Mouse (Mus musculus) liver, embryonic 13.5 days (tissue): ENCODE measurements at regions not wholly inside any gene's neighbourhood (a gene's known extent, or its start where the extent isn't known, plus 50 kb on each side); places are given as distances from the start of the nearest gene placed in this dataset.

Source experiments
- ATAC-seq: fragments of 200-750 bp; cut with Nextera tagmentation; 2 replicates; pipeline ENCODE4 v1.8.0; 2017; ENCODE audit warnings: low read depth, mild to moderate bottlenecking, moderate number of reproducible peaks, moderate library complexity
- DNase-seq: peaks from one replicate; pipeline ENCODE4 v3.0.0; 2022
- H3K27ac ChIP-seq: fragments of 300-500 bp; sonication (generic); 2 replicates; pipeline ENCODE4 v1.5.1; 2015; ENCODE audit warnings: moderate library complexity, mild to moderate bottlenecking, inconsistent platforms
- H3K27me3 ChIP-seq: fragments of 300-500 bp; sonication (generic); 2 replicates; pipeline ENCODE4 v1.6.1; 2015; ENCODE audit warnings: mild to moderate bottlenecking, inconsistent platforms
- H3K36me3 ChIP-seq: fragments of 300-500 bp; sonication (generic); 2 replicates; pipeline ENCODE4 v1.6.1; 2015; ENCODE audit warnings: mild to moderate bottlenecking, inconsistent platforms
- H3K4me1 ChIP-seq: fragments of 300-500 bp; sonication (generic); replicated peaks from 2 replicates; pipeline ENCODE4 v1.6.1; 2015; ENCODE audit warnings: inconsistent platforms
- H3K4me2 ChIP-seq: fragments of 300-500 bp; sonication (generic); 2 replicates; pipeline ENCODE4 v1.6.1; 2015; ENCODE audit warnings: inconsistent platforms, mild to moderate bottlenecking, moderate library complexity
- H3K4me3 ChIP-seq: fragments of 300-500 bp; sonication (generic); replicated peaks from 2 replicates; pipeline ENCODE4 v1.5.1; 2015; ENCODE audit warnings: mild to moderate bottlenecking, inconsistent platforms
- H3K9ac ChIP-seq: fragments of 300-500 bp; sonication (generic); 2 replicates; pipeline ENCODE4 v1.6.1; 2015; ENCODE audit warnings: mild to moderate bottlenecking, inconsistent platforms
- H3K9me3 ChIP-seq: fragments of 300-500 bp; sonication (generic); replicated peaks from 2 replicates; pipeline ENCODE4 v1.6.1; 2016; ENCODE audit warnings: inconsistent platforms
- WGBS: fragments of 180-500 bp; shearing (Covaris S2); methylation state at CpG from one replicate; pipeline ENCODE4 v1.1.7; 2015; ENCODE audit not compliant: insufficient replicate concordance; 5-methylcytosine and 5-hydroxymethylcytosine counted together

DNA sequence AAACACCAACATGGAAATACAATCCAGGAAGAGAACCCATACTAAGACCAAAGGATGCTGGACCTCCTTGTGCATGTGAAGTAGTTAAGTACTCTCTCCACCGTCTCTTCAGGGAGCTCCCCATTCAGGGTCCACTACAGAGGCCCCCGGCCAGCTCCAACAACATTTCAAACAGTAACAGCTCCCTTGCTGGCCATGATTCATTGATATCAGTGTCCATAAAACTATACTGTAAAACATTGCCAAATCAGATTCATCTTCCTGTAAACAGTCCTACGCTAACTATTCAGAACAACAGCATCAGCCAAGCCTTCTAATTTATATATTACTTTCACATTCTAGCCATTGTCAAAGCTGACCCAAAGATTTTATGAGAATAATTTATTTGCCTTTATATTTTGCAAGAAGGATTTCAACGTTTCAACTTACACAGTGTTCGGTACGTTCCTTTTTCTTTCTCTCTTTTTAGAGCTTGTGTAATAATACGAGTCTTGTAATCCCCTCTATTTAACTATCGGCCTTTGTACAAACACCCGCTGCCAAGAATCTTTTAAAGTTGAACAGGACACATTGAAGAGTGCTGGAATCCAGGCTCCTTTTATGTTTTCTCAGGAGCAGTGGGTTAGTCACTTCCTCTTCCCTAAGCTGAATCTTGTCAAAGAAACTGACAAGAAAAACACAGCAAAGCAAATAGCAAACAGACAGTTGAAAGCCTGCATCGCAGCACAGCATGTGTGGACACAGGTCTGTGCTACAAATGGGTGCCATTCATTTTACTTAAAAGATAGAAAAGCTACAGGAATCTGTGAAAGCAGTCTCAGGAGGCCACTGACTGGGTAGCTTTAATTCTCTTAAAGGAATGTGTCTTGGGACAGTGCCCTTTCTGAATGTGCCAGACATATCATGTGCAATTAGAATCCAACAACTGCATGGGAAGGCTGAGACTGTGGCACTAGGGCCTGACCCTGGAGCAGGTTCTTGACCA is 531.4 kb upstream of the Adamts16 start:
- no peaks in the 10 kb centered on the region for H3K36me3 ChIP-seq
- H3K9ac ChIP-seq: no peak overlapping the region
- H3K4me2 ChIP-seq: no peak overlapping the region
- DNase-seq (no peak), ATAC-seq (no peak)
- no peak overlapping the region for H3K27ac ChIP-seq
- H3K27me3 ChIP-seq: no peaks in the 10 kb centered on the region
- no peaks in the 10 kb centered on the region for H3K9me3 ChIP-seq
- no peak overlapping the region for H3K4me3 ChIP-seq
- 60% methylated on average over 10 of the region's 10 CpGs for WGBS
- H3K4me1 ChIP-seq: no peaks in the 10 kb centered on the region

DNA sequence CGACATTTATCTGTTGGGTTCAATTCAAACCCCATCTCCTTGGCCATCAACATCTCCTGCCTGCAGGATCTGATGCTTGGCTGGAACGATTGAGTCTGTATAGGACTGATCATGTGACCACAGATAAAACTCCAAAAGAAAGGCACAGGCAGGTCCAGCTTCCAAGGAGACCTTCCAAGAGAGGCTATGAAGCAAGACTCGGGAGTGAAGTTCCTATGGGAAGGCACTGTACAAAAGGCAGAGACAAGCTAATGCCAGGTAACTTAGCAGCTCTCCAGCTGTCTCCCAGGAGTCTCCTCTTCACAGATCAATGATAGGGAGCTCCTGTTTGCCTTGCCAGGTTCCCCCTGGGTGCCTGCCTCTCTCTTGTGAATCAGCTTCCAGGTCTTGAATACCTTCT is 528.2 kb upstream of the Adamts16 start:
- 58% methylated on average over 3 of the region's 3 CpGs for WGBS
- no peak overlapping the region for H3K4me2 ChIP-seq
- H3K4me1 ChIP-seq: no peaks in the 10 kb centered on the region
- no peaks in the 10 kb centered on the region for H3K36me3 ChIP-seq
- H3K4me3 ChIP-seq: no peak overlapping the region
- DNase-seq (no peak), ATAC-seq (no peak)
- no peak overlapping the region for H3K9ac ChIP-seq
- H3K27ac ChIP-seq: no peak overlapping the region
- H3K9me3 ChIP-seq: no peaks in the 10 kb centered on the region
- H3K27me3 ChIP-seq: no peaks in the 10 kb centered on the region

DNA sequence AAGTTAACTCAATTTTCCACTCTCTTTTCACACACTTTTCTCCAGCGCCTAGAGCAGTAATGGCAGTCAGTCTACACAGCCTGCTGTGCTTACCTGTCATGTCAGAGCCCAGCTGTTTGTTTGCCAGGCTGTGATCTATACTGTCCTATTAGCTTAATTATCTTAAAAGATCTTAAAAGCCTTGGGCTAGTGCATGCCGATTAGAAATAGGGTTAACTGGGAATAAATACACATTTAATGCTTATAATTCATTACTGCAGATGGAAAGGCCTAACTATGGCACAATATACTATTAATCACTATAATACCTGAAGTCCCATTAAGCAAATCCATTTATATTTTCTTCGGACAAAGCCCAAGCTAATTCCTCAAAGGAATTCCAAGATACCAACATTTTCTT is 523.6 kb upstream of the Adamts16 start:
- no peak overlapping the region for H3K4me3 ChIP-seq
- no peak for ATAC-seq

DNA sequence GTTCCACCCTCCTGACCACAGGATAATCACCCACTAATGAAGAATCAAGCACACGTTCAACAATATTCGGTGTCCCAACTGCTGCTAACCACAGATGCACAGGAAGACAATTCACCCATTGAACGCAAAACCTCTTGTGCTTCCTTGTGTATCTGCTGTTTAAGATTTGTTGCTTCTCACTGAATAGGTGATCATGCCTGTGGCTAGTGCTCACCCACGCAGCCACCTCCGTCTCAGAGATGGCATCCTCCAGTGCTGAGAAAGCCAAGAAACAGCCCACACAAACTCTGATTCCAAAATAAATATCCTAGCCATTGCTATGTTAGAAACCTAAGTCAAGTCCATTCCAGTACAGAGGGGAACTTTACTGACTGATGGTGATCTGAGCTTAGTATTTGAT is 520.7 kb upstream of the Adamts16 start:
- no peak for ATAC-seq
- Histone ChIP-seq H3K36me3 (no peaks in the 10 kb centered on the region), H3K4me2 (no peak overlapping the region), H3K4me3 (no peak overlapping the region), H3K4me1 (no peaks in the 10 kb centered on the region), H3K9me3 (no peaks in the 10 kb centered on the region), H3K9ac (no peak overlapping the region), H3K27me3 (no peaks in the 10 kb centered on the region), H3K27ac (no peak overlapping the region)
- 86% methylated on average over 5 of the region's 5 CpGs for WGBS
- DNase-seq: no peak

More for the DNA sequence above, 523.6 kb upstream of the Adamts16 start:
- DNase-seq: no peak
- H3K27me3 ChIP-seq: no peaks in the 10 kb centered on the region
- H3K4me1 ChIP-seq: no peaks in the 10 kb centered on the region
- H3K4me2 ChIP-seq: no peak overlapping the region
- H3K9ac ChIP-seq: no peak overlapping the region
- no peaks in the 10 kb centered on the region for H3K36me3 ChIP-seq
- no peaks in the 10 kb centered on the region for H3K9me3 ChIP-seq
- WGBS: 70% methylated on average over 3 of the region's 3 CpGs
- H3K27ac ChIP-seq: no peak overlapping the region

DNA sequence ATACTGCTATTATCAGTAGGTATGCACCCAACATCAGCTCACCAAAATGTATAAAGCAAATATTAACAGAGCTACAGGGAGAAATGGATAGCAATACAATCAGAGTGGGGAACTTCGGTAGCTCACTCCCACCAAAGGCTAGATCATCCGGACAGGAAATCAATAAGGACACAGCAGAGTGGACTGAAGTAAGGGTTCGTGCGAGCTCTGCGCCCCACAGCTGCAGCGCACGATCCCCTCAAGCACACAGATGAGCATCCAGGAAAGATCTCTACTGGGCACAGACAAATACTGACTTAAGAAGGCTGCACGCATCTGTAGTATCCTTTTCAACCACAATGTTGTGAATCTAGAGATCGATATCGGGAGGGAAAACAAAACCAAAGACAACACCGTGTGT is 517.5 kb upstream of the Adamts16 start:
- 67% methylated on average over 11 of the region's 11 CpGs for WGBS
- Histone ChIP-seq H3K36me3 (no peaks in the 10 kb centered on the region), H3K4me1 (no peaks in the 10 kb centered on the region), H3K4me2 (no peak overlapping the region), H3K9me3 (no peaks in the 10 kb centered on the region), H3K4me3 (no peak overlapping the region), H3K27ac (no peak overlapping the region), H3K9ac (no peak overlapping the region), H3K27me3 (no peaks in the 10 kb centered on the region)
- DNase-seq: no peak
- no peak for ATAC-seq

DNA sequence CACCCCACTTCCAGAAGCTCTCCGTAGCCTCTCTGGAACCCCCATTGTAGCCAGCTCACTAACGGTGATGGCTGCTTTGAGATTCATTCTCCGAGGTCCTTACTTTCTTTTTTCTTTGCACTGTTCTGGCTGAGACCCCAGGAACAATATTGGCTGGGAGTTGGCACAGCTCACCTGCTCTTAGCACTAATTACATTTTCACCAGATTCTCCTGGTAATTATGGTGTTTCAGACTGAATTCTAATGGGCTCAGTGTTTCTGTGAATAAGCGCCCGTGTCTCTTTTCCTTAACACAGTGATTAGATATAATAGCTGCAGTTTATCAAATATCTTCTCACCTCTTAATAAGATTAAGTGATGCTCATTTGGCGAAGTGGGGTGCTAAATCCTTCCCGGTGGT is 509.2 kb upstream of the Adamts16 start:
- ATAC-seq: no peak
- Histone ChIP-seq H3K4me1 (no peaks in the 10 kb centered on the region), H3K27me3 (no peaks in the 10 kb centered on the region), H3K36me3 (no peaks in the 10 kb centered on the region), H3K9me3 (no peaks in the 10 kb centered on the region), H3K4me3 (no peak overlapping the region), H3K9ac (no peak overlapping the region), H3K27ac (no peak overlapping the region), H3K4me2 (no peak overlapping the region)
- DNase-seq: no peak
- WGBS: 73% methylated on average over 7 of the region's 7 CpGs

DNA sequence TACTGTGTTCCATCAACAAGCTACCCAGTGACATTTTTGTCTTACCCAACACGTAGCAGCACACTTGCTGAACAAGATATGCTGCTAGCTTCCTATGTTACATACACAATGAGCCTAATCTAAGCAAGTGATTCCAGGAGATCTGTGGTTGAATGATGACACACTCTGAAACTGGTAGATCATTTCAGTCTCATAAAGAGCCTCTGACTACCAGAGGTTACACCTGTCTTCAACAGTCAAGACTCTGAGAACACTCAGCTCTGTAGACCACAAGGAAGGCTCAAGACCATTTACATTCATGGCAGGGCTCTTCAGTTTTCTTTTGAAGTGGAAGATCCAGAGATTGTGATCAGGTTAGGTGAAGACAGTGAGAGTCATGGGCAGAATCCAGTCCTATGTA is 501.3 kb upstream of the Adamts16 start:
- DNase-seq (no peak), ATAC-seq (no peak)
- Histone ChIP-seq H3K36me3 (no peaks in the 10 kb centered on the region), H3K9ac (no peak overlapping the region), H3K27me3 (no peaks in the 10 kb centered on the region), H3K4me2 (no peak overlapping the region), H3K27ac (no peak overlapping the region), H3K9me3 (no peaks in the 10 kb centered on the region), H3K4me3 (no peak overlapping the region), H3K4me1 (no peaks in the 10 kb centered on the region)
- 66% methylated on average over 1 of the region's 1 CpGs for WGBS

DNA sequence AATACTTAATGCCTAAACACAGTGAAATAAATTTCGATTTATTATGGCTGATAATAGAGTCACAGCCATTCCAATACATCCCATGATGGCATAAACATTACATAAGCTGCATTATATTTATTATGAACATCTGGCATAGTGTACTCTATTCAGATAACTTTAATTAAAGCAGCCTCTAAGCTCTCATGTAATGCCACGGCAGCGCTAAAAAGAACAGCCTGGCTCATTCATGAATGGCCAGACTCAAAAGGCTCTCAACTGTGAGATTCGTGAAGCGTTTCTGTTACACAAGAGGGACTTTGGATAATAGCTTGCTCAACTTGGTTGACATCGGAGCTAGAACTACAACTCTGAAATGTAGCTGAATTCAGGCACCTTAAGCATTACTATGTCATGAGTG is 497.1 kb upstream of the Adamts16 start:
- Histone ChIP-seq H3K9ac (no peak overlapping the region), H3K4me2 (no peak overlapping the region), H3K27me3 (no peaks in the 10 kb centered on the region), H3K4me1 (no peaks in the 10 kb centered on the region), H3K4me3 (no peak overlapping the region), H3K27ac (no peak overlapping the region), H3K36me3 (no peaks in the 10 kb centered on the region), H3K9me3 (no peaks in the 10 kb centered on the region)
- ATAC-seq: no peak
- WGBS: 71% methylated on average over 6 of the region's 6 CpGs
- no peak for DNase-seq

DNA sequence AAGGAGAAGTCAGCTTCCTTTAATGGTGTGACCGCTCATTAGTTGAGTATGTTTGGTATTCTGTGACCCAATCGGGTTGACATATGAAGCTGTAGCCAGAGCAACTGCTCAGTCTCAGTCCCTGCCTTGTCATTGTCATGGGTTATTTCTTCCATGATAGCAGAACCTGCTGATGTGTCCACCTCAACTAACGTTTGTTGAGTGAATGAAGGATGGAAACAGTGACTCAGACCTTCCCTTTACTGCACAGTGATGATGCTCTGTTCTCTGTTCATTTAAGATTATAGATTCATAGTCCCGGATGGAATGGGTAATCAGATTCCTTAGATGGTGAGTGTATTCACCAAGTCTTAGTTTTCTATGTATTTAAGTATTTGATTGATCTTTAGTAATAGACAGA is 493.3 kb upstream of the Adamts16 start:
- DNase-seq (no peak), ATAC-seq (no peak)
- H3K9ac ChIP-seq: no peak overlapping the region
- 56% methylated on average over 4 of the region's 4 CpGs for WGBS
- H3K9me3 ChIP-seq: no peaks in the 10 kb centered on the region
- H3K4me3 ChIP-seq: no peak overlapping the region
- H3K4me2 ChIP-seq: no peak overlapping the region
- H3K4me1 ChIP-seq: no peaks in the 10 kb centered on the region
- no peak overlapping the region for H3K27ac ChIP-seq
- H3K36me3 ChIP-seq: no peaks in the 10 kb centered on the region
- H3K27me3 ChIP-seq: no peaks in the 10 kb centered on the region

DNA sequence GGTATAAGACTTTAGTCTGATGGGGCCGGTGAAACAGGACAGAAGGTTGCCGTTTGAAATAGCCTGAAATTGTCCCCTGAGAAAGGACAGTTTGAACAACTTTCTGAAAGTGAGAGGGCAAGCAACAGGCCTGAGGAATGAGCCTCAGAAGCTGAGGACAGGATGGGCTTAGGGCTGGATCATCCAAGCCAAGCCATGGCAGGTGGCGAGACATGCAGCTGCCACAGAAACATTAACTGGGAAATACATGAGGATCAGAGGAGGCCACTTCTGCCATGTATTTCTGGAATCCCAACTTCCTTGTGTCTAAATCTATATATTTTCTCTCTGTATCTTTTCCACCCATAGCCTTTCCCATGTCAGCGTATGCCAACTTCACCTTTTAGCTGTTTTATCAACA is 491.5 kb upstream of the Adamts16 start:
- Histone ChIP-seq H3K27me3 (no peaks in the 10 kb centered on the region), H3K27ac (no peak overlapping the region), H3K4me1 (no peaks in the 10 kb centered on the region), H3K36me3 (no peaks in the 10 kb centered on the region), H3K4me2 (no peak overlapping the region), H3K9me3 (no peaks in the 10 kb centered on the region), H3K4me3 (no peak overlapping the region), H3K9ac (no peak overlapping the region)
- WGBS: 69% methylated on average over 4 of the region's 4 CpGs
- ATAC-seq: no peak
- DNase-seq: no peak

DNA sequence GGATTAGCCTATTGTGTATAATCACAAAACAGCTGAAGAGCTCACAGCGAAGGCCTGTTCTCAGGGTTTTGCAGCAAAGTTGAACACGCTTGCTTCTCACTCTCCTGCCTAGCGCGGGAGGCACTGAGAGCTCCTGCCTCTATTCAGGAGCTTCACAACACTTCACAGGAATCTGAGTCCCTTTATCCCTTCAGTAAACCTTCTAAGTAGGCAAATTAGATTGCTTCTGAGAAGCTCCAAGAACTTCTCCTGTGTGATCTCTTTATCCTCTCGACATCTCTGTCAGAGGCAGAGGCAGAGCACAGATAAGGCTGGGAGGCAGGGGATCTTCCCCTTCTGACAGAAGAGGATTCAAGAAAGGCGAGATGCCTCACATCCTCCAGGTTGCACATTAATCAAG is 488.7 kb upstream of the Adamts16 start:
- Histone ChIP-seq H3K27ac (no peak overlapping the region), H3K9me3 (no peaks in the 10 kb centered on the region), H3K27me3 (no peaks in the 10 kb centered on the region), H3K4me3 (no peak overlapping the region), H3K4me1 (no peaks in the 10 kb centered on the region), H3K4me2 (no peak overlapping the region), H3K9ac (no peak overlapping the region), H3K36me3 (no peaks in the 10 kb centered on the region)
- DNase-seq: no peak
- WGBS: 30% methylated on average over 6 of the region's 6 CpGs
- ATAC-seq: no peak
